Mouse (Mus musculus): ENCODE data around the gene Jtb.

- TF ChIP-seq CTCF (IDR thresholded peaks at IDR 0.05; ENCODE audit: low read depth) (no peak), EP300 (IDR thresholded peaks at IDR 0.05; ENCODE audit: low read depth) (no peak)
Observed at GRCm38 (mm10) chr3:90245406-90245805, 14.0 kb downstream of the Jtb start.
